Mouse (Mus musculus) heart, adult 9 months (tissue): ENCODE data around the gene Fam196b.

Experiments used
- DNase-seq, 2 experiments: peaks; one replicate each; pipeline ENCODE4 v3.0.0; 2022; ENCODE audit warnings: low spot score in 2 of 2

Gene Fam196b

GRCm38 (mm10) chr11:34405311-34405710 lies 90.7 kb downstream of the Fam196b start:
- DNase-seq = no peak

DNA sequence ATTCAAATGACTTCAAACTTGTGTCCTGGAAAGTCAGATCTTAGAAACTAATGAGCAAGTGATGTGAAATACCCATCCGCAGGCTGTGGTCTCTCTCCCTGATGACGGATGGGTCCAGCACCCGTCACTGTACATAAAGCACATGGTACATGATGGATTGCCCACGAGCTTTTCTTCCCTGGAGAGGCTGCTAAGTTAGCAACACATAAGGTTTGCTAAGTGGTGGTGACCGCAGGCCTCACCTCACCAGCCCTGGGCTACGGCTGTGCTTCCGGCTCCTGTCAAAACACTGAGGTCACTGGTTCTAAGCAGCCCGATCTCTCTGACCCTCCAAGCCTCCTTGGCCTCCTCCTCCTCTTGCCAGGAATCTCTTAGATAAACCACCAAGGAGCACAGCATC lies 91.7 kb downstream of the Fam196b start:
- no peak for DNase-seq

GRCm38 (mm10) chr11:34406850-34407249 lies 92.2 kb downstream of the Fam196b start:
- no peak for DNase-seq

- no peak for DNase-seq
Measured at GRCm38 (mm10) chr11:34415884-34416618, 101.4 kb downstream of the Fam196b start.

DNA sequence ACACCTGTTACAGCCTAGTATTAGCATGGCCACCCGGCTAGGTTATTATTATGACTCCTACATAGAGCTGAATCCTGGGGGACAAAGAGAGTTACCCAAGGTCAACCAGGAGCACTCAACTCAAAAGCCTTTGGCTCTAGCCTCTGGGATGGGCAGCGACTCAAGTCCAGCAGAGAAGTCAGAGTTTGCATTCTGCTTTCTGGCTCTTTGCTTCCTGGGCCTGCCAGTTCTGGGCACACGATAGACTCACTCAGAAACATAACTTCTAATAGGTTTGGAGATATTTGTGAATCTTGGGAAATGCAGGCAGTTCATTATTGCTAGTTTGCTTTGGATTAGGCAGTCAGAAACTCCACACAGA lies 102.0 kb downstream of the Fam196b start:
- peak in 1 of 2 experiments; percentile 6 for DNase-seq

DNA sequence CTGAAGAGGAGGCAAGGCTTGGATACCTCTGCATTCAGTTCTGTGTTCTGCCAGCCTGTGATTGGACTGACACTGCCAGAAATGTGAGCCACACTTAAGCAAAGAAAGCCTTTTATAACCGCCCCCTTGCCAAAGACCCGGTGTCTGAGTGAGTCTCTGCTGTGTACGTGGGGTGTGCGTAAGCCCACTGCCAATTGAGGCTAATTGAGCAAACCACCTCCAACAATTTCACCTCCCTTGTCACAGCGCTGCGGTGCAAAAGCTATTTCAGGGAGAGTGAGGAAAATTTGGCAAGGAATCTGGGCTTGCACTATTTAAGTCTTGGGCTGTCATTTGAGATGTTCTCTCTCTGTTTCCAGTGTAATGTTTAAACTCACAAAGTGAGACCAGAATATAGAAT lies 106.4 kb downstream of the Fam196b start:
- no peak for DNase-seq

DNA sequence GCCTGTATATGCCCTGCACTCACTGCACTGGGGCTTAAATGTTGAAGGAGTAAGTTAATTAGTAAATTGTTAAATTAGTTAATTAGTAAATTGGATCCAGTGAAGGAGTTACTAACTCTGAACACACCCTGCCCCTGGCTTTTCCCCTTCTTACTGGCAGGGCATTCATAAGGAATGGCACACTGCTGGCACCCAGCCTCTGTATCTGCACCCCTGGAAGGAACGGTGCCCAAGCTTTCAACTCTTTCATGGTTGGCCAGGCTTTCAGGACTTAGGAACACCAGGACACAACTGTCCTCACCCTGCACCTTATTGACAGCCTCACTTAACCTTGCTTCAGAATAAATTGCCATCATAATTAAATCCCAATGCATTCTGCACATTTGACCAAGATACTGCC lies 109.9 kb downstream of the Fam196b start:
- DNase-seq = no peak

GRCm38 (mm10) chr11:34427212-34427611 lies 112.6 kb downstream of the Fam196b start:
- no peak for DNase-seq

GRCm38 (mm10) chr11:34430940-34431339 lies 116.3 kb downstream of the Fam196b start:
- no peak for DNase-seq

- DNase-seq = no peak
Measured at GRCm38 (mm10) chr11:34431371-34431770, 116.7 kb downstream of the Fam196b start.

DNA sequence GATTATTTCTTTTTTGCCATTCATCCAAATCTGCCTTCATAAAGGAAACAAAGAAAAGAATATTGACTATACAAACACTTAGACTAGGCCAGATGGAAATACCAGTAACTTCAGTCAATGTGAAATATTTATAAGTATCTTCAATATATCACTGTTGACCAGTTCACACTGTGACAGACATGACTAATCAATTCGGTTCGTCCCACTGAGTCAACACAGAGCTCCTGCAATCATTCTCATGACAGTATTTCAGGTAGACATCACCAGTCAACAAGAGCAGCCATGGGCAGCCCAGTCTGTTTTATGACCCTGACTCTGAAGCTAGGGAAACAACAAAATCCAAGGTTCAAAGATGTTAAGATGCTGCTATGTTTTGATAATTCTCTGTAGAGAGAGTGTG lies 117.4 kb downstream of the Fam196b start:
- no peak for DNase-seq

- DNase-seq = no peak
Measured at GRCm38 (mm10) chr11:34437446-34437845, 122.8 kb downstream of the Fam196b start.

DNA sequence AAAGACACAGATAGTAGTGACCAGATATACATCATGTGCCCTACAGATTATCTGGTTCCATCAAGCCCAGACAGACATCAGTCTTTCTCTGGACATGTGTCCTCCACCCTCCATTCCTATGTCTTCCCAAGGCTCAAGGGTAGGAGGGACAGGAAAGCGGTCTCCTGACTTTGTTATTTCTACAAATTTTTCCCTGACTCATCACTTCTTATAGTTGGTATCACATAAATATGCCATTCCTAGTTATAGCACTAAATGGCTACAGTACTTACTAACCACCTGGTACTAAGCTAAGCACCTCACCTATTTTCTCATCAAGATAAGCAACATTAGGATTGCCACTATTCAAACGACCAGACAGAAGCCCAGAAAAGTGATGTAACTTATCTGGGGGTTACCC lies 123.8 kb downstream of the Fam196b start:
- DNase-seq = no peak

GRCm38 (mm10) chr11:34447891-34448290 lies 133.3 kb downstream of the Fam196b start:
- DNase-seq = no peak

DNA sequence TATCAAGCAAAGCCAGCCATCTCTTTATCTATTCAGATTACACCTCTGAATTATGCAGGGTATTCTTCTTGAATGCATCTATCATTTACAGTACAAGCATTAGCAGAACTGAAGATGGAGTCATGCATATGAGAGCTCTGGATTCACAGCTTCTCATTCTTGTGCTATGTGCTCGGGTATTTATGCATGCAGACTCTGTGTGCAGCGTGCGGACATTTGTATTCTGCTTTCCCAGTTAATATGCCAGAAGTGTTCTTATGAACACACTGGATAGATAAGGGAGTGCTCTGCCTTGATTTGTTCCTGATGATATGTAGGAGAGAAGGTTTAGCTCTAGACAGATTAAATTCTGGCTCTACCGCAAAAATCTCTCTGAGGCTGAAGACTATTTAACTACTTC lies 135.3 kb downstream of the Fam196b start:
- no peak for DNase-seq

DNA sequence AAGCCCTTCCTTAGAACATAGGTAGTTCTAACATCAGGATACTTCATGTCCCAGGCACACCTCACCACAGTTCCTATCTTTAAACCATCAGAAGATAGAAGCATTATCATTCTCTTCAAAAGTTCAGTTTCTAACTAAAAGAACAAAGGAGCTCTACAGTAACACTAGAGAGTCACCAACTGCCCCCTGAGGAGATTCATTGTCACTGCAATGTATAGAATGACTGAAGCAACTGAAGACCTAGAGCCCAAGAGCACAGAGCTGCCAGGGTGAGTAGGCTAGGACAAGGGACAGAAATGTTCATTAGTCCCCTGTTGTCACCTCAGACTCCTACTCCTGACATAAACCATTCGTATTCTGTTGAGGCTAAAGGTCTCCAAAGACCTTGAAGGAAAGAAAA lies 152.4 kb downstream of the Fam196b start:
- DNase-seq = no peak

DNA sequence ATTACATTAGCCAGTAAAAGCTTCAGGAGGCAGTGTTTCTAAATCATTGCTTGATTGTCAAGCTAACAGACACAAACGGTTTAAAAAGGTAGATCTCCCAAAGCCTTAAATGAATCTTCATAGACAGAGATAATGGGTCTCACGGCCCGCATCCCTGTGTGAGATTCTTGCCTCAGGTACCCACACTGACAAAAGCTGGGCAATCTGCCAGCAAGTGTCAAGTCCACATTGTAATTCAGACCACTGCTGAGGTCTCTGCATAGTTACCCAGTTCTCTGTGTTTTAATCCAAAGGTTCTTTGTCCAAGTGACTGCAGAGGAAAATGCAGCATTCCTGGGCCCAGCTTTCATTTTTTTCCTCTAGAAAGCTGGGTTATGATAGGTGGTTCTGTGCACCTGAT lies 153.9 kb downstream of the Fam196b start:
- DNase-seq = no peak

DNA sequence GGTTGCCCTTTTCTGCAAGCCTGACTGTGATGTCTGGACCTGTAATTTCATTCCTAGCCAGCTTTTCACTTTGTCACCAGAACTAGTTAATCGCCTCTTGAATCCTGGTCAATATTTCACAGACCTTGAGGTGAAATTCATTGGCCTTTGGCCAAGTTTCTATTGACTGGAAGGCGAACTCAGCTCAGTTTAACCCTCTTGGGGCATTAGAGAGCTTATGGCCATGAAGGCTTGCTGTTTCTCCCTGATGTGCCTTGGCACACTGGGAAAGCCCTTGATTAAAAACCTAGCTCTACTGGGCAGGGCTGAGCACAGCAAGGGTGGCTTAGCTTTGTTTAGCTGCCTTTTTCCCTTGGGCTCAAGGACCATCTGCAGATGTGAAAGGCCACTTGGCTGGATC lies 155.2 kb downstream of the Fam196b start:
- no peak for DNase-seq
